Mouse (Mus musculus): ENCODE results near the gene Pgam2.

DNA sequence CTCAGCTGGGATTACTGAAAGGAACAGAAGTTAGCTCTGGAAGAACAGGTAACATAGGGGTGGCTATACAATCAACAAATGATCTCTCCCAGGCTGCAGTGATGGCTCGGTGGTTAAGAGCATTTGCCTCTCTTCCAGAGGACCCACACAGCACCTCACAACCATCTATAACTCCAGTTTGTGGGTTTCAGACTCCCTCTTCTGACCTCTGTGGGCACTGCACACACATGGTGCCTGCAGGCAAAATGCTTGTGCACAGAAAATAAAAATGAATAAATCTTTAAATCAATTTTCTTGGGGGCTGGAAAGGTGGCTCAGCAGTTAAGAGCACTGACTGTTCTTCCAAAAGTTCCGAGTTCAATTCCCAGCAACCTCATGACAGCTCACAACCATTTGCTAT is 25.1 kb downstream of the Pgam2 start:
- TF ChIP-seq GATA1 (IDR thresholded peaks at IDR 0.05; ENCODE audit: low read length) (no peak), TAL1 (IDR thresholded peaks at IDR 0.05; ENCODE audit: low read length) (no peak)

All from erythroblast, embryonic 14.5 days (primary cell).